Mouse (Mus musculus) bone marrow macrophage, adult 2 months (primary cell): ENCODE results near the gene Rgs19.

Experiments used
- CTCF ChIP-seq: IDR thresholded peaks from 2 replicates; pipeline ENCODE4 v1.5.1; 2012; ENCODE audit warnings: low read depth, mild to moderate bottlenecking, low read length, moderate library complexity
- POLR2A ChIP-seq: IDR thresholded peaks from 2 replicates; pipeline ENCODE4 v1.6.1; 2012; ENCODE audit warnings: mild to moderate bottlenecking, low read depth, low read length, borderline replicate concordance

GRCm38 (mm10) chr2:181662620-181663297 is 31.0 kb downstream of the Rgs19 start:
- TF ChIP-seq CTCF: no peak
- no peak for TF ChIP-seq POLR2A
